Mouse (Mus musculus) heart, embryonic 10.5 days (tissue): ENCODE data around the gene Plaur. TPM values are rescaled to one million over a fixed set of nuclear protein-coding genes. Genes with fewer than 3 reads are reported as not detected.
"Not testable (repeated sequence)": the region's sequence is repeated elsewhere in the genome, so short reads cannot be mapped to it uniquely, and the experiment has no call there.

Experiments used
- DNase-seq: peaks from one replicate; pipeline ENCODE4 v3.0.0-alpha.2; 2017; ENCODE audit warnings: low spot score
- H3K27ac ChIP-seq: fragments of 300-500 bp; sonication (generic); 2 replicates; pipeline ENCODE4 v1.5.1; 2016; ENCODE audit warnings: mild to moderate bottlenecking
- H3K27me3 ChIP-seq: fragments of 300-500 bp; sonication (generic); 2 replicates; pipeline ENCODE4 v1.6.1; 2016; ENCODE audit warnings: mild to moderate bottlenecking; ENCODE audit not compliant: poor library complexity, insufficient read depth, severe bottlenecking
- H3K36me3 ChIP-seq: fragments of 300-500 bp; sonication (generic); 2 replicates; pipeline ENCODE4 v1.6.1; 2016; ENCODE audit warnings: mild to moderate bottlenecking, moderate library complexity
- H3K4me1 ChIP-seq: fragments of 300-500 bp; sonication (generic); 2 replicates; pipeline ENCODE4 v1.6.1; 2016; ENCODE audit warnings: mild to moderate bottlenecking
- H3K4me3 ChIP-seq: fragments of 300-500 bp; sonication (generic); 2 replicates; pipeline ENCODE4 v1.5.1; 2016; ENCODE audit warnings: mild to moderate bottlenecking, moderate library complexity
- H3K9me3 ChIP-seq: fragments of 300-500 bp; sonication (generic); 2 replicates; pipeline ENCODE4 v1.6.1; 2016; ENCODE audit warnings: mild to moderate bottlenecking, moderate library complexity
- WGBS: fragments of 180-500 bp; shearing (Covaris S2); methylation state at CpG from one replicate; pipeline ENCODE4 v1.1.7; 2016; 5-methylcytosine and 5-hydroxymethylcytosine counted together
- polyA plus RNA-seq: library from polyadenylated mRNA; unstranded; fragments of >200 nt; fragmentation: Nextera tagmentation; extraction: Ambion mirVana; gene quantifications from 2 replicates; pipeline ENCODE4 v1.2.1, GENCODE M21; 2016

Plaur gene
- polyA plus RNA-seq, 1 experiment from 2014 or later: 7.3 TPM

DNA sequence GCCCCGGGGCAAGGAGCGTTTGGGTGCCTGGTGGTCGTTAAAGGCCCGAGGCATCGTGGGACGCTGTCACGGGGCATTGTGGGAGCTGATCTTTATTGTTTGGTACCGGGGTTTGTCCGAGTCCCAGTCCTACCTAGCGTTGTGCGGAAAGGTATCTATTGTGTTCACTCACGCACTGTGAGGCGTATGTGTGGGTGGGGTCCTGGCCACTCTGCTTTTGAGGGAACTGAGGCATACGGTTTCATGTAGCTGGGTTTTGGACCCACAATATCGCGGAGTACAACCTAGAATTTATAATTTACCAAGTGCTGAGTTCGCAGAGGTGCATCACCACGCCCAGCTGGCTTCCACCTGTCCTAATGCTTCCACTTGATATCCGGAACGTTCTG, 45.4 kb downstream of the Plaur start:
- no peak for DNase-seq
- H3K36me3 ChIP-seq: peaks cover 15% of the 10 kb centered on the region; the same call in 1 of the 2 replicates
- peak overlapping the region; percentile 97 for H3K27ac ChIP-seq
- H3K27me3 ChIP-seq: peaks cover 15% of the 10 kb centered on the region
- peak overlapping the region; percentile 80 for H3K4me3 ChIP-seq
- H3K9me3 ChIP-seq: no peaks in the 10 kb centered on the region
- 3% methylated on average over 20 of the region's 20 CpGs for WGBS
- H3K4me1 ChIP-seq: peaks cover 32% of the 10 kb centered on the region

DNA sequence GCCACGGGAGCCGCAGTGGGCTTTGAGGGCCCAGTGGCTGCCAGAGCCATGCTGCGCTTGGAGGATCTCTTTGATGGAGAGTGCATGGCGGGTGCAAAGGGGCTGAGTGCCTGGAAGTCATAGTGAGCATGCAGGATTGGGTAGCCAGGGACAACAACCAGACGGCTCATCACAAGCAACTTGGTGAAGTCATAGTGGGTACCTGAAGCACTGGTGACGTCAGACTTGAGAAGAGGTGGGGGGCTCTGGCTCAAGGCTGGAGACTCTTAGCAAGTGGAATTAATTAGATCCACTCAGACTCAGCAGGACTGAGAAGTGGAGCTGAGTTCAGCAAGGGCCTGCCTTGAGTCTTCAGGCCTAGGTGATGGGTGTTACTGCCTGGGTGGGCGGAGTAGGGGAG, 50.1 kb downstream of the Plaur start, which contains the start of gene AC161166.1:
TSS of gene AC161166.1 (minus strand) at position 101 of the 400 bp plus-strand sequence.
- no peak within 1 kb of the TSS for H3K4me3 ChIP-seq

DNA sequence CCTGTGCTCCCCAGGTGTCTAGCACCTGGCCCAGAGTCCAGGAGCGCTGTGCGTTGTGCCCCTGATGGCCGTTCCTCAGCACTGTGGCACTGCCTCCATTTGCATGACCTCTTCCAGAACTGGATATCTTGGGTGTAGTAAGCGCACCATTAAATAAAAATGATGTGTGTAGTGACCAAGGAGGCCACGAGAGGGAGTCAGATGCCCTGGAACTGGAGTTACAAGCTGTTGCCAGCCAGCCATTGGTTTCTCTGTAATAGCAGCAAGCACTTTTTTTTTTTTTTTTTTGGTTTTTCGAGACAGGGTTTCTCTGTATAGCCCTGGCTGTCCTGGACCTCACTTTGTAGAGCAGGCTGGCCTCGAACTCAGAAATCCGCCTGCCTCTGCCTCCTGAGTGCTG, 54.0 kb downstream of the Plaur start:
- not testable (repeated sequence) for H3K27me3 ChIP-seq, H3K9me3 ChIP-seq, DNase-seq, H3K4me3 ChIP-seq, H3K27ac ChIP-seq, H3K4me1 ChIP-seq
- peaks cover 48% of the 10 kb centered on the region for H3K36me3 ChIP-seq
- WGBS: 57% methylated on average over 8 of the region's 8 CpGs

More for the DNA sequence above, 50.1 kb downstream of the Plaur start, which contains the start of gene AC161166.1:
- Histone ChIP-seq H3K27ac (no peak within 1 kb of the TSS), H3K9me3 (no peaks in the 10 kb centered on the region), H3K36me3 (peaks cover 50% of the 10 kb centered on the region), H3K4me1 (peaks cover 6% of the 10 kb centered on the region), H3K27me3 (no peaks in the 10 kb centered on the region)
- 84% methylated on average over 7 of the region's 7 CpGs for WGBS
- DNase-seq: no peak

DNA sequence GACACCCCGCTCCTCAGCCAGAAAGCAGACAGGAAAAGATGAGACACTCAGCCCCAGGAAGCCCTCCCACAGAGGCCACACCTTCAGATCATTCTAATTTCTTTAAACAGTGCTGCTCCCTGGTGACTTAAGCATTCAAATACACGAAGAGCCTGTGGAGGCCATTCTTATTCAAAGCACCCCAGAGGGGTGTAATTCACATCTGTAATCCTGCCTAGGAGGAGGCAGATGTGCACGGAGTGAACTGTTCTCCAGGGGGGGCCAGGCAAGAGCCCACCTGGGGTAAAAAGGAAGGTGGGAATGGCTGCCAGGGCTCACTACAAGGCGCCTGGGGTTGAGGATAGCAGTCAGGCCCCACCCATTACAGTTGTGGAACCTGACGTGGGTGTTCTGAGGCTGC, 54.8 kb downstream of the Plaur start:
- Histone ChIP-seq H3K27me3 (no peaks in the 10 kb centered on the region), H3K36me3 (peaks cover 42% of the 10 kb centered on the region), H3K4me3 (no peak overlapping the region), H3K9me3 (no peaks in the 10 kb centered on the region), H3K4me1 (no peaks in the 10 kb centered on the region), H3K27ac (no peak overlapping the region)
- DNase-seq: no peak
- 47% methylated on average over 5 of the region's 5 CpGs for WGBS

DNA sequence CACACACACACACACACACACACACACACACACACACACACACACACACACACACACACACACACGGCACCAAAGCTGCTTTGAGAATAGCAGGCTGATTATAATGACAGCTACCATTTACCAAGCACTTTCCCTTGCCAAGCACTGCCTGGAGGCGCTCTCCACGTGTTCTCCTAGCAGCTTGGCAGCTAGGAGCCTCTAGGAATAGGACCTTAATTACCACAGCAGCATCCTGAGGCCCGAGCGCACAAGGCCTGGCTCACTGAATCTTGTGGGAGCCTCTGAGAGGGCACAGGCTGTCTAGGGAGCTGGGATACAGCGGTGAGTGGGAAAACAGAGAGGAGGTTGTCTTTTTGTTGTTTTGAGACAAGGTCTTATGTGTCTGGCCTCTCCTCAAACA, 55.4 kb downstream of the Plaur start:
- H3K27me3 ChIP-seq: no peaks in the 10 kb centered on the region

DNA sequence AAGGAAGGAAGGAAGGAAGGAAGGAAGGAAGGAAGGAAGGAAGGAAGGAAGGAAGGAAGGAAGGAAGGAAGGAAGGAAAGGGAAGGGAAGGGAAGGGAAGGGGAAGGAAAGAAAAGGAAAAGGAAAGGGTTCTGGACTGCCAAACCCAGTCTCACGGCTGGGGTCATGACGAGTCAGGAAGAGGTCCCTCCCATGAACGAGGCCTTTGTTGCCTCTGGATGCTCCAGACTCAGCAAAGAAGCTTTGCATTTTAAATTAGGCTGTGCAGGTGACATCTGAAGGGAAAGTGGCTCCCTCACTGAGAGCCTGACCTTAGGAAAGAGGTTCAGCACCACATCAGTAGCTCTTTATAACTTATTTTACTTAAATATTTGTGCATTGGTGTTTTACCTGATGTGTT, 56.8 kb downstream of the Plaur start:
- WGBS: 60% methylated on average over 3 of the region's 3 CpGs
- no peaks in the 10 kb centered on the region for H3K9me3 ChIP-seq
- H3K27ac ChIP-seq: no peak overlapping the region
- H3K27me3 ChIP-seq: no peaks in the 10 kb centered on the region
- peaks cover 31% of the 10 kb centered on the region for H3K36me3 ChIP-seq
- no peaks in the 10 kb centered on the region for H3K4me1 ChIP-seq
- H3K4me3 ChIP-seq: no peak overlapping the region
- no peak for DNase-seq

More for the DNA sequence above, 55.4 kb downstream of the Plaur start:
- peaks cover 38% of the 10 kb centered on the region for H3K36me3 ChIP-seq
- no peaks in the 10 kb centered on the region for H3K4me1 ChIP-seq
- H3K4me3 ChIP-seq: no peak overlapping the region
- no peaks in the 10 kb centered on the region for H3K9me3 ChIP-seq
- no peak overlapping the region for H3K27ac ChIP-seq
- DNase-seq: no peak
- 59% methylated on average over 6 of the region's 6 CpGs for WGBS

DNA sequence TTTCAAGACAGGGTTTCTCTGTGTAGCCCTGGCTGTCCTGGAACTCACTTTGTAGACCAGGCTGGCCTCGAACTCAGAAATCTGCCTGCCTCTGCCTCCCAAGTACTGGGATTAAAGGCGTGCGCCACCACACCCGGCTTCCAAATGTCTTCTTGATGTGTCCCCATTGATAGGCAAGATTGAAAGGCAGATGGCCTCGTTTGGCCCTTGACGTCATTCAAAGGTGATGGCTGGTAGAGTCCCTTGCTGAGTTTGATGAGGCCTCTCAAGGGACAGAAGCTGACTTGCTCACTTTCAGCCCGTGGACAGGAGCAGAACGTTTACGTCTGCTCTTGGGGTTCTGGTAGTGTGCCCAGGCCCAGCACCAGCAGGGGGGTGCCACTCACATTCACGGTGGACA, 57.8 kb downstream of the Plaur start:
- 88% methylated on average over 10 of the region's 10 CpGs for WGBS
- H3K4me3 ChIP-seq, H3K4me1 ChIP-seq, H3K9me3 ChIP-seq, H3K27ac ChIP-seq, H3K27me3 ChIP-seq, DNase-seq: not testable (repeated sequence)
- peaks cover 24% of the 10 kb centered on the region for H3K36me3 ChIP-seq

DNA sequence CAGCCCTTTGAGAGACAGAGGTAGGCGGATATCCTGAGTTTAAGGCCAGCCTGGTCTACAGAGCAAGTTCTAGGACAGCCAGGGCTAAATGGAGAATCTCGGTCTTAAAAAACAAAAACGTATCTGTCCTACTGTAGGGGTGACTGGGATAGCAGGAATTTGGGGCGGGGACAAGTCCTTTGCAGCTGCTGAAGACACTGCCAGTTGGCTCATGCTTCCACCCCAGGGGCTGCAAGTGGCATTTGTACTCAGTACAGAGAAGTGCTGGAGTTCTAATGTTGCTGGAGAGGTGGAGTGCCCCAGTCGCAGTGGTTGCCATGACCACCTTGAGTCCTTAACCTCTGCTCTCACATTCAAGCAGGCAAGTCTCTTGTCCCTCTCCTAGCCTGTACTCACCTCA, 60.5 kb downstream of the Plaur start:
- Histone ChIP-seq H3K27ac (no peak overlapping the region), H3K4me3 (no peak overlapping the region), H3K27me3 (no peaks in the 10 kb centered on the region), H3K4me1 (no peaks in the 10 kb centered on the region), H3K36me3 (0 out of 2 replicates have a peak, but pooled peaks cover 3% of the 10 kb centered on the region), H3K9me3 (no peaks in the 10 kb centered on the region)
- no peak for DNase-seq
- WGBS: 57% methylated on average over 5 of the region's 5 CpGs

DNA sequence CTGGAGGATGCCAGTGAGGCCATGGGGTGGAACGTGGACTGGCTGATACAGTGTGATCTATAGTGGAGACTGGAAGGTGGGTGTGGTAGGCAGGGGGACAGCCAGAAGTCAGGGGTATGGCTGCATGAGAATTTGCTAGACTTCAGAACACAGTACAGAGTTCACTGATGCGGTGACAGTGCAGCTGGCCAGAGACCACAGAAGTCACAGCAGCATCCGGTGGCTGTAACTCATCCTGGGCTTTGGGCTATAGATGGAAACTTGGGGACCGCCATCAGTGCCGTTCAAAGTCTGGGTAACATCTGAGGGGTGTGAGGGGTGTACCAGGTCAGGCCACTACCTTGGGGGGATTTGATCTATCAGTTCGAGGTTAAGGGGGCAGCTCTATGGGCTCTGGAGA, 61.4 kb downstream of the Plaur start:
- Histone ChIP-seq H3K9me3 (no peaks in the 10 kb centered on the region), H3K27ac (no peak overlapping the region), H3K27me3 (no peaks in the 10 kb centered on the region), H3K36me3 (no peaks in the 10 kb centered on the region), H3K4me3 (no peak overlapping the region), H3K4me1 (no peaks in the 10 kb centered on the region)
- 79% methylated on average over 6 of the region's 6 CpGs for WGBS
- no peak for DNase-seq

DNA sequence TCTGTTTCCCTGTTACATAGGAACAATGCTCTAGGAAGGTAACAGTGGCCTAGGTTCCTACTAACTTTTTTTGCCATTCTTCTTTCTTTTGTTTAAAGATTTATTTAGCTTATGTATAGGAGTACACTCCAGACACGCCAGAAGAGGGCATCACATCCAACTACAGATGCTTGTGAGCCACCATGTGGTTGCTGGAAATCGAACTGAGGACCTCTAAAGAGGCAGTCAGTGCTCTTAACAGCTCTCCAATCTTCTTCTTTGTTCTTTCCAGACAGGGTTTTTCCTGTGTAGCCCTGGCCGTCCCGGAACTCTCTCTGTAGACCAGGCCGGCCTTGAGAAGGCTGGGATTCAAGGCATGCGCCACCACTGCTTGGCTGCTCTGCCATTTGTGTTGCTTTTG, 62.7 kb downstream of the Plaur start:
- no peaks in the 10 kb centered on the region for H3K9me3 ChIP-seq
- no peaks in the 10 kb centered on the region for H3K36me3 ChIP-seq
- peaks cover 7% of the 10 kb centered on the region for H3K4me1 ChIP-seq
- no peak overlapping the region for H3K4me3 ChIP-seq
- no peak overlapping the region for H3K27ac ChIP-seq
- no peaks in the 10 kb centered on the region for H3K27me3 ChIP-seq
- no peak for DNase-seq
- 82% methylated on average over 6 of the region's 6 CpGs for WGBS

Other genes starting within 250 kb of the Plaur start
- 4.4 and 4.6 TPM in 2 replicates for gene Zfp109, start 224.9 kb upstream of the Plaur start, polyA plus RNA-seq
- gene Zfp108, start 207.7 kb upstream of the Plaur start, polyA plus RNA-seq: 1.8 and 2.5 TPM in 2 replicates
- 5.8 and 6.4 TPM in 2 replicates for gene Zfp93, start 192.1 kb upstream of the Plaur start, polyA plus RNA-seq
- gene Zfp61, start 161.3 kb upstream of the Plaur start, polyA plus RNA-seq: 20.7 and 27.2 TPM in 2 replicates
- gene Zfp94, start 145.8 kb upstream of the Plaur start, polyA plus RNA-seq: 7.0 and 10.1 TPM in 2 replicates
- gene Tescl, start 128.5 kb upstream of the Plaur start, polyA plus RNA-seq: not detected in 2 replicates
- gene Lypd5, start 113.3 kb upstream of the Plaur start, polyA plus RNA-seq: not detected in 2 replicates
- 11.7 and 14.2 TPM in 2 replicates for gene Kcnn4, start 92.2 kb upstream of the Plaur start, polyA plus RNA-seq
- 25.4 and 27.7 TPM in 2 replicates for gene Smg9, start 62.9 kb upstream of the Plaur start, polyA plus RNA-seq
- gene Irgc1, start 10.2 kb upstream of the Plaur start, polyA plus RNA-seq: 0.16 TPM in 1 of 2 replicates, not detected in the other
- 0.54 and 0.63 TPM in 2 replicates for gene Cadm4, start 19.5 kb downstream of the Plaur start, polyA plus RNA-seq
- gene Zfp428, start 44.5 kb downstream of the Plaur start, polyA plus RNA-seq: 41.9 and 61.3 TPM in 2 replicates
- 0.46 and 0.49 TPM in 2 replicates for gene AC161166.1, start 50.0 kb downstream of the Plaur start, polyA plus RNA-seq
- gene Irgq, start 68.2 kb downstream of the Plaur start, polyA plus RNA-seq: 5.3 and 5.7 TPM in 2 replicates
- 0.21 TPM in 1 of 2 replicates, not detected in the other for gene Pinlyp, start 83.6 kb downstream of the Plaur start, polyA plus RNA-seq
- 103 and 106 TPM in 2 replicates for gene Xrcc1, start 83.8 kb downstream of the Plaur start, polyA plus RNA-seq
- gene Ethe1, start 125.1 kb downstream of the Plaur start, polyA plus RNA-seq: 20.0 and 20.7 TPM in 2 replicates
- 0.60 and 1.3 TPM in 2 replicates for gene Zfp575, start 125.2 kb downstream of the Plaur start, polyA plus RNA-seq
- not detected in 2 replicates for gene Phldb3, start 148.3 kb downstream of the Plaur start, polyA plus RNA-seq
- gene Lypd3, start 174.1 kb downstream of the Plaur start, polyA plus RNA-seq: 0.18 and 0.22 TPM in 2 replicates
- not detected in 2 replicates for gene Tex101, start 214.2 kb downstream of the Plaur start, polyA plus RNA-seq
- not detected in 2 replicates for gene BC049730, start 246.8 kb downstream of the Plaur start, polyA plus RNA-seq